Comparison of ENCODE assay signal across 8 mouse cellular contexts in the genomic region with DNA sequence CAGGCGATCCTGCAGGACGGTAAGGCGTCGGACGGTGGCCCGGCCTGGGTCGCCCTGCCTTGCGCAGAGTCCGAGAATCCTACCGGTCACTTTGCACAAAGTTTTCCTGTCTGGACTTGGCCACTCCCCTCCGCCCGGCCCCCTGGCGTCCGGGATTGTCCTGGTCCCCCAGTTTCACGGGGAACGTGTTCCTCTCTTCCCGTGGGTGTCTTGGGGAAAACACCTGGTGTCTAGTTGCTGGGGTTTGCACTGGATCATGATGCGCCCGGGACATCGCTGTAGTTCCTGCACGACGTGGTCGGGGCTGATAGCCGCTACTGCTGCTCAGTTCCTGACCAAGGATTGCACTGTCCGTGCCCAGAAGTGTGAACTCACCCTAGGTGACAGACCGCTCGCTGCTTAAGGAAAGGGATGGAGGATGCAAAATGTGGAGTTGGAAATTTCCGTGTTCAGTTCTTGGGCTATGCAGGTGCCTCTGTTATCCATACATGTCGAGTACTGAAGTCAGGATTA. TPM values are rescaled to one million over a fixed set of nuclear protein-coding genes. Genes with fewer than 3 reads are reported as not detected.
DNase-seq lines count a peak whose midpoint lies in the region; ATAC-seq lines count a peak whose summit lies in the region.

No protein-coding gene starts in this region.

- peaks cover 0 to 10% of the 10 kb centered on the region in 2 experiments; a peak in 2 of 4 replicates for H3K4me1 ChIP-seq in heart, embryonic 14.5 days (ENCODE audit: control insufficient read depth in 2 of 2, insufficient read depth in 2 of 2, low read length in 2 of 2)

- under 1% methylated on average over 29 of the region's 29 CpGs for WGBS in heart, embryonic 14.5 days

- 0 out of 2 replicates have a peak, but pooled peaks cover 11% of the 10 kb centered on the region for H3K36me3 ChIP-seq in heart, embryonic 14.5 days (ENCODE audit: control insufficient read depth, insufficient read depth, low read length)

- ATAC-seq in heart, embryonic 14.5 days (ENCODE audit: insufficient number of reproducible peaks, insufficient read depth, low FRiP score, low read depth), result peak; percentile 84
- peak; percentile 20 to 51; a peak in 3 of 4 replicates for ATAC-seq in hematopoietic stem cell, adult 5-6 weeks (replicated peaks in 1 of 2; ENCODE audit: insufficient read depth in 1 of 2, low FRiP score in 2 of 2, low TSS enrichment in 1 of 2, low read depth in 1 of 2, poor library complexity in 2 of 2, severe bottlenecking in 2 of 2)
- ATAC-seq in megakaryocyte progenitor cell, adult 5-6 weeks (replicated peaks; ENCODE audit: poor library complexity), result peak; percentile 63

- no peaks in the 10 kb centered on the region for H3K27me3 ChIP-seq in heart, embryonic 14.5 days (ENCODE audit: control insufficient read depth, insufficient read depth, low read length)

- no peak for DNase-seq in heart, adult 9 months (ENCODE audit: low spot score in 2 of 2)
- peak; percentile 91 for DNase-seq in Muller cell, postnatal 12 days (ENCODE audit: inconsistent ontology term)
- no peak for DNase-seq in urinary bladder, postnatal 14 days (ENCODE audit: low spot score)
- no peak for DNase-seq in left cerebral cortex, postnatal 36 days (ENCODE audit: low spot score in 2 of 2)
- DNase-seq in cerebellum, postnatal 10 days, result no peak

- H3K9me3 ChIP-seq in heart, embryonic 14.5 days (ENCODE audit: control insufficient read depth, low read length), result no peaks in the 10 kb centered on the region

- H3K4me3 ChIP-seq in heart, embryonic 14.5 days (ENCODE audit: control insufficient read depth in 1 of 2, insufficient read depth in 1 of 2, low read depth in 1 of 2, low read length in 2 of 2), result peak overlapping the region; percentile 88 to 91

- H3K9ac ChIP-seq in heart, embryonic 14.5 days (ENCODE audit: low read length), result peak overlapping the region; percentile 88

- peak overlapping the region; percentile 84 to 88 for H3K27ac ChIP-seq in heart, embryonic 14.5 days (replicated peaks in 1 of 2; ENCODE audit: control insufficient read depth in 1 of 2, insufficient read depth in 1 of 2, low read depth in 2 of 2, low read length in 2 of 2)

- peak overlapping the region; percentile 74 for H3K4me2 ChIP-seq in heart, embryonic 14.5 days (ENCODE audit: low read length)

- intact Hi-C loops in left cerebral cortex, postnatal 36 days (cut with DNase I), result loop anchor here (5.0 kb wide), 2 partner anchors 143 to 272 kb away; no protein-coding TSS in a partner anchor

RNA-seq across cellular contexts. Expression of gene Cog5, which starts 0.4 kb away (rescaled TPM):
- polyA plus RNA-seq in heart, embryonic 14.5 days (2014; fragmentation: Nextera tagmentation; extraction: Ambion mirVana), result 38.0 and 39.2 TPM in 2 replicates
- 67.2 and 78.8 TPM in 2 replicates for total RNA-seq in hematopoietic stem cell, adult 5-6 weeks (2017)
- 91.9 and 93.5 TPM in 2 replicates for total RNA-seq in megakaryocyte progenitor cell, adult 5-6 weeks (2015)
- total RNA-seq in megakaryocyte progenitor cell, adult 5-6 weeks (2017), result 60.3 and 62.2 TPM in 2 replicates
- 10 to 100 TPM; 36.7 to 42.1 TPM for total RNA-seq in left cerebral cortex, postnatal 36 days (2021)

RNA-seq across cellular contexts. Expression of gene Dus4l, which starts 0.4 kb away (rescaled TPM):
- 6.8 and 8.2 TPM in 2 replicates for polyA plus RNA-seq in heart, embryonic 14.5 days (2014; fragmentation: Nextera tagmentation; extraction: Ambion mirVana)
- total RNA-seq in hematopoietic stem cell, adult 5-6 weeks (2017), result 8.9 and 16.2 TPM in 2 replicates
- total RNA-seq in megakaryocyte progenitor cell, adult 5-6 weeks (2015), result 15.5 and 17.7 TPM in 2 replicates
- total RNA-seq in megakaryocyte progenitor cell, adult 5-6 weeks (2017), result 10.0 and 15.4 TPM in 2 replicates
- 1 to 10 TPM; 6.5 to 8.3 TPM for total RNA-seq in left cerebral cortex, postnatal 36 days (2021)

RNA-seq across cellular contexts. Expression of gene Bcap29, which starts 20.6 kb away (rescaled TPM):
- 49.4 and 51.0 TPM in 2 replicates for polyA plus RNA-seq in heart, embryonic 14.5 days (2014; fragmentation: Nextera tagmentation; extraction: Ambion mirVana)
- 47.6 and 49.2 TPM in 2 replicates for total RNA-seq in hematopoietic stem cell, adult 5-6 weeks (2017)
- 126 and 137 TPM in 2 replicates for total RNA-seq in megakaryocyte progenitor cell, adult 5-6 weeks (2015)
- total RNA-seq in megakaryocyte progenitor cell, adult 5-6 weeks (2017), result 47.5 and 56.2 TPM in 2 replicates
- 10 to 100 TPM; 38.8 to 39.0 TPM for total RNA-seq in left cerebral cortex, postnatal 36 days (2021)

RNA-seq across cellular contexts. Expression of gene Gpr22, which starts 58.7 kb away (rescaled TPM):
- polyA plus RNA-seq in heart, embryonic 14.5 days (2014; fragmentation: Nextera tagmentation; extraction: Ambion mirVana), result 12.8 and 15.3 TPM in 2 replicates
- total RNA-seq in hematopoietic stem cell, adult 5-6 weeks (2017), result not detected in 2 replicates
- not detected in 2 replicates for total RNA-seq in megakaryocyte progenitor cell, adult 5-6 weeks (2015)
- total RNA-seq in megakaryocyte progenitor cell, adult 5-6 weeks (2017), result 0.04 TPM in 1 of 2 replicates, not detected in the other
- 10 to 100 TPM; 49.0 to 49.6 TPM for total RNA-seq in left cerebral cortex, postnatal 36 days (2021)
